Mouse (Mus musculus) cortical plate, adult 2 months (tissue): ENCODE measurements at regions not wholly inside any gene's neighbourhood (a gene's known extent, or its start where the extent isn't known, plus 50 kb on each side); places are given as distances from the start of the nearest gene placed in this dataset.

Experiments
- CTCF ChIP-seq: fragments of 200-500 bp; IDR thresholded peaks from 2 replicates; pipeline ENCODE4 v1.5.1; 2011; ENCODE audit warnings: mild to moderate bottlenecking, control low read depth, low read length; ENCODE audit not compliant: insufficient read depth; ENCODE audit errors: extremely low read depth
- POLR2A ChIP-seq: fragments of 200-500 bp; IDR thresholded peaks from 2 replicates; pipeline ENCODE4 v1.6.1; 2011; ENCODE audit warnings: mild to moderate bottlenecking, low read length, control low read depth; ENCODE audit not compliant: insufficient read depth; ENCODE audit errors: extremely low read depth

DNA sequence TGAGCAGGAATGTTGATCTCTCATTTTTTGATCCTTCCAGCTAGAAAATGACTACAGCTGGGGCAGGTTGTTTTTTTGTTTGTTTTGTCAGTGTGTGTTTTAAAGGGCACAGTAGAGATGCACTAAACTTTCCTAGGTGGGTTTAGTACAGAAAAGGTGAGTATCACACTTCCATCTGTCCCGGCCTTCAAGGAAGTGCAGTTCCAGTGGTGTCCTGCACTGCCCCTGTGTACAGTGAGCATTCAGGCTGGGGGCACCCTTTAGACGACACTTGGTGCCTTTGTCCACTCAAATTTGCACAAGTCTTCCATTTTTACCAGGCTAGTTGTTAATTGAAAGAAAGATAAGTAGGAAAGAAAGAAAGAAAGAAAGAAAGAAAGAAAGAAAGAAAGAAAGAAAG, 218.8 kb upstream of the Trib2 start:
- TF ChIP-seq CTCF, result no peak
- no peak for TF ChIP-seq POLR2A
